Mouse (Mus musculus) cortical plate, adult 2 months (tissue): ENCODE data around the gene Exoc4.

Experiments
- CTCF ChIP-seq: fragments of 200-500 bp; IDR thresholded peaks from 2 replicates; pipeline ENCODE4 v1.5.1; 2011; ENCODE audit warnings: mild to moderate bottlenecking, control low read depth, low read length; ENCODE audit not compliant: insufficient read depth; ENCODE audit errors: extremely low read depth
- POLR2A ChIP-seq: fragments of 200-500 bp; IDR thresholded peaks from 2 replicates; pipeline ENCODE4 v1.6.1; 2011; ENCODE audit warnings: mild to moderate bottlenecking, low read length, control low read depth; ENCODE audit not compliant: insufficient read depth; ENCODE audit errors: extremely low read depth

DNA sequence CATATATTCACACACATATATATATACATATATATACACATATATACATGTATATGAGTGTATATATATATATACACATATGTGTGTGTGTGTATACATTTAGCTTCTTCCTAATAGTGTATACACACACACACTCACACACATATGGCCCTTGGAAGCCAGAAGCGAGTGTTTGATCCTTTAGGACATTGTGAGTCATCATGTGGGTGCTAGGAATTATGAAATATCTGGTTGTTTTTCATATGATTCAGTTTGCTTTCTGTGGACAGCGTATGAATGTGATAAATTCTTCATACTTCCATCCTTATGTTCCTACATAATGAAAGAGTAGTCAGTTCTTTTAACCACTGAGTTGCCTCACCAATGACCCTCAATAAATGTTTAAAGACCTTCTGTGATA lies 473.9 kb downstream of the Exoc4 start:
- TF ChIP-seq POLR2A = no peak
- no peak for TF ChIP-seq CTCF
